Mouse (Mus musculus): ENCODE results near the gene Gm47996.

Gene Gm47996

DNA sequence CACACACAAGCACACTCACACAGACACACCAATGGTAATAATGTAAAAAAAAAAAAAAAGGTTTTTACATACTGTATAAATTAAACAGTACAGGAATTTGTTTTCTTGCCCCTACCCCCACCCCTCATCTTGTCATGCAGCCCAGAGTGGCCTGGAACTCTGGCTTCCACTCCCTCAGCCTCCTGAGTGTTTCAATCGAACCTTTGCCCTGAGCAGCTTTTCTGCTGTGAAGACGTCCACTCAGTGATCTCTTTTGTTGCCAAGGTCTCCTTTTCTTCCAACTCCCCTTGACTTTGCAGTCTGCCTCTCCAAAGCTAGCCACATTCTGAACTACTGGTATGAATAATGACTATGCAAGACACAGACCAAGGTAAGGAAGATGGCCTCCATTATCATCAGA is 35.9 kb downstream of the Gm47996 start:
- no peak for DNase-seq (ENCODE audit: extremely low spot score)

DNA sequence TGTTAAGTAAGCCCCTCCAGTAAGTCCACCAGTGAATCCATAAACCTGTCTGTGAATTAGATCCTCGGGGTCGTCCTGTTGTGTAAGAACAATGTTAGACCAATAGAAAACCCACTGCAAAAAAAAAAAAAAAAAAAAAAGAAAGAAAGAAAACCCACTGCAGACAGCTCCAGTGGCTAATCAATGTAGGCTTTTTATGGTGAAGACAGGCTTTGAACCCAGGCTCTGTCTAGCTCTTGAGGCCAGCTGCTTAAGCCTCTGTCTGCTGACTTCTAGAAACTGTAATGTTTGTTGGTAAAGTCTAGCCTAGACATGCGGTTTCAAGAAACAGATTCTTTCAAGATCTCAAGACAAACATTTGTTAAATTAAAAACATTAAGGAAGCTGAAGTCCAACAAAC is 40.2 kb downstream of the Gm47996 start:
- DNase-seq (ENCODE audit: extremely low spot score): no peak

- no peak for DNase-seq (ENCODE audit: extremely low spot score)
Measured at GRCm38 (mm10) chr1:151250529-151251193, 40.7 kb downstream of the Gm47996 start.

- no peak for DNase-seq (ENCODE audit: extremely low spot score)
Measured at GRCm38 (mm10) chr1:151251194-151252010, 41.5 kb downstream of the Gm47996 start.

DNA sequence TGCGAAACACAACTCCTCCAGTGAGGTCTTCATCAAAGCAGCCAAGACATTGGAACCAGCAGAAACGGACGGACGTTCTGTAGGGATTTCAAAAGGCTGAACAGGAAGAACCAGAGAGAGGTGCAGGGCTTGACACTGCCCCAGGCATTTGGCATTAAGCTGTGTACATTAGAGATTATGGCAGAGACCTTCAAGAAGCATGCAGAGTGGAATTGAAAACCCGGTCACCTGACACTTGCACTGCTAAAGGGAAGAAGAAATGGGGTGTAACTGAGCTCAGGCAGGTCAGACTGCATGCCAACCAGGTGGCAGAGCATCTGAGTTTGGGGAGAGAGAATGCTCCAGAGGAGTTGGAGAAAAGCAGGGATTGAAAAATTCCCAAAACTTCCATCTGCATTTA is 45.5 kb downstream of the Gm47996 start:
- no peak for DNase-seq (ENCODE audit: extremely low spot score)

- no peak for DNase-seq (ENCODE audit: extremely low spot score)
Measured at GRCm38 (mm10) chr1:151258090-151258954, 48.4 kb downstream of the Gm47996 start.

DNA sequence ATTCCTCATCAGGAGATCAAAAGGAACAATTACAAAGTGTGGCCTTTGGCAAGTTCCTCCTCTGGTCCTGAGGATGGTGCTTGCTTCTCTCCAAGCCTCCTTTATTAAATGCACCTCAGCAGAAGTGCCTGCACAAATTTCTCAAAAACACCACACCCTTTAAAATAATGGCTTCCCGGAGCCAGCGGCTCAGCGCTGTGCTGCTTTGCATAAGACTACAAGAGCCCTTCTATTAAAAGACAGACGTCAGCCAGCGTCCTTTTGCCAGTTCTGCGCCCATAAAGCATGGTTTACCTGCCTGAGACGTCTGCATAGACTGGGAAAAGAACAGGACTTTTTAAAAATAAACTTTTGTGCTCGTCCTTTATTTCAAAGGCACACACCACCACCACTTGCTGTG is 49.1 kb downstream of the Gm47996 start:
- no peak for DNase-seq (ENCODE audit: extremely low spot score)
